Mouse (Mus musculus) adrenal gland, adult (tissue): ENCODE measurements at regions not wholly inside any gene's neighbourhood (a gene's known extent, or its start where the extent isn't known, plus 50 kb on each side); places are given as distances from the start of the nearest gene placed in this dataset.

Source experiments
- DNase-seq, 2 experiments: peaks; one replicate each; pipeline ENCODE4 v3.0.0; 2022 to 2023; ENCODE audit warnings: low spot score in 1 of 2; ENCODE audit not compliant: inconsistent age in 2 of 2

GRCm38 (mm10) chr15:57187840-57188457 lies 289.5 kb downstream of the Slc22a22 start:
- peak; percentile 43 to 67 for DNase-seq

- DNase-seq: no peak
Measured at GRCm38 (mm10) chr15:57179138-57179537, 298.3 kb downstream of the Slc22a22 start.

- DNase-seq: peak in 1 of 2 experiments; percentile 16
Measured at GRCm38 (mm10) chr15:57172723-57173122, 304.7 kb downstream of the Slc22a22 start.

- no peak for DNase-seq
Measured at GRCm38 (mm10) chr15:57162401-57163343, 314.8 kb downstream of the Slc22a22 start.

- peak in 1 of 2 experiments; percentile 26 for DNase-seq
Measured at GRCm38 (mm10) chr15:57140130-57140750, 337.2 kb downstream of the Slc22a22 start.

- no peak for DNase-seq
Measured at GRCm38 (mm10) chr15:57104711-57105110, 372.7 kb downstream of the Slc22a22 start.

- DNase-seq: no peak
Measured at GRCm38 (mm10) chr15:57097309-57097708, 380.1 kb downstream of the Slc22a22 start.

GRCm38 (mm10) chr15:57079806-57080205 lies 397.6 kb downstream of the Slc22a22 start:
- DNase-seq: no peak

- DNase-seq: peak in 1 of 2 experiments; percentile 22
Measured at GRCm38 (mm10) chr15:57073776-57074175, 403.6 kb downstream of the Slc22a22 start.

- no peak for DNase-seq
Measured at GRCm38 (mm10) chr15:57061502-57061901, 415.9 kb downstream of the Slc22a22 start.

GRCm38 (mm10) chr15:57059550-57060195 lies 417.8 kb downstream of the Slc22a22 start:
- no peak for DNase-seq

GRCm38 (mm10) chr15:57052287-57052686 lies 425.1 kb downstream of the Slc22a22 start:
- no peak for DNase-seq

GRCm38 (mm10) chr15:57036806-57037566 lies 440.4 kb downstream of the Slc22a22 start:
- DNase-seq: peak; percentile 12 to 82

- no peak for DNase-seq
Measured at GRCm38 (mm10) chr15:57033012-57033411, 444.4 kb downstream of the Slc22a22 start.
